Mouse (Mus musculus): Measurements from ENCODE around the gene Gli3. TPM values are rescaled to one million over a fixed set of nuclear protein-coding genes. Genes with fewer than 3 reads are reported as not detected.

Gene Gli3
- 51.8 and 54.3 TPM in 2 replicates for polyA plus RNA-seq (2015; fragmentation: Nextera tagmentation; extraction: Ambion mirVana)

GRCm38 (mm10) chr13:15462830-15463491 is at the start of gene Gli3:
Gene Gli3, plus strand, starts transcription at chr13:15463235.
- WGBS = under 1% methylated on average over 61 of the region's 76 CpGs
- no peaks in the 10 kb centered on the region for H3K27me3 ChIP-seq
- peaks cover 39% of the 10 kb centered on the region for H3K4me1 ChIP-seq
- peak within 1 kb of the TSS; percentile 89 for H3K4me3 ChIP-seq
- H3K9me3 ChIP-seq = no peaks in the 10 kb centered on the region
- ATAC-seq (ENCODE audit: low FRiP score, low read depth) = peak; percentile 92
- peak within 1 kb of the TSS; percentile 100 for H3K27ac ChIP-seq
- peak within 1 kb of the TSS; percentile 71 for H3K4me2 ChIP-seq (replicated peaks)
- H3K36me3 ChIP-seq = no peaks in the 10 kb centered on the region
- H3K9ac ChIP-seq = peak within 1 kb of the TSS; percentile 100

DNA sequence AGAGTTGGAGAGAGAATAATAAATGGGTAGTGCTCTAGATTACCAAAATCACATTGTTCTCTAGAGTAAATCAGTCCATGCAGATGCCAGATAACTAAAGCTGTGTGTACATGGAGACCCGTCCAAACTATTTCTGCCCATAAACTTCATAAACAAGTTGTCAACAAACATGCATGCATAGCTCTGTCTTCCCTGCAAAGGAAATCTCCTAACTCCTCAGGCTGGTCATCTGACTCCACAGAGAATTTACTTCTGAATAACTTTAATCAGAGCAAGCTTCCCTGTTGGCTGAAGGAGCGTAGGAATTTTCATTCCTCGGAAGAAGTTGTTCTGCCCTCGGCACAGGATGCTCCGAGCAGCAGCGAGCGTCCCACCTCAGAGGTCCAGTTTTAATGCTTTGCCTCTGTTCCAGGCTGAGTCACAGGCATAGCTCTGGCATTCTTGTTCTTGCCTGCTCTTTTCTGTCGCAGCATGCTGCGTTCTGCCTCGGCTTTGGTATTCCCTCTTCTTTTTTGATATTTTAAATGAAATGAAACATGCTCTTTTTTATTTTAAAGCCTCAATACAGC is 41.8 kb upstream of the Gli3 start:
- Histone ChIP-seq H3K4me1 (peaks cover 8% of the 10 kb centered on the region; the same call in 1 of the 2 replicates), H3K36me3 (no peaks in the 10 kb centered on the region), H3K4me3 (peak overlapping the region; percentile 16), H3K27me3 (no peaks in the 10 kb centered on the region), H3K9ac (no peak overlapping the region; the same call in 1 of the 2 replicates), H3K4me2 (replicated peaks) (peak overlapping the region; percentile 53), H3K9me3 (no peaks in the 10 kb centered on the region), H3K27ac (0 out of 2 replicates have a peak overlapping the region, but pooled peaks have one; percentile 15)
- no peak for ATAC-seq (ENCODE audit: low FRiP score, low read depth)
- WGBS = 21% methylated on average over 10 of the region's 10 CpGs

GRCm38 (mm10) chr13:15442002-15442401 is 21.0 kb upstream of the Gli3 start:
- H3K36me3 ChIP-seq = no peaks in the 10 kb centered on the region
- WGBS = 44% methylated on average over 4 of the region's 4 CpGs
- ATAC-seq (ENCODE audit: low FRiP score, low read depth) = no peak
- H3K9me3 ChIP-seq = no peaks in the 10 kb centered on the region
- peaks cover 40% of the 10 kb centered on the region for H3K4me1 ChIP-seq
- H3K9ac ChIP-seq = no peak overlapping the region
- no peak overlapping the region for H3K4me2 ChIP-seq (replicated peaks)
- H3K4me3 ChIP-seq = no peak overlapping the region
- H3K27ac ChIP-seq = no peak overlapping the region
- no peaks in the 10 kb centered on the region for H3K27me3 ChIP-seq

DNA sequence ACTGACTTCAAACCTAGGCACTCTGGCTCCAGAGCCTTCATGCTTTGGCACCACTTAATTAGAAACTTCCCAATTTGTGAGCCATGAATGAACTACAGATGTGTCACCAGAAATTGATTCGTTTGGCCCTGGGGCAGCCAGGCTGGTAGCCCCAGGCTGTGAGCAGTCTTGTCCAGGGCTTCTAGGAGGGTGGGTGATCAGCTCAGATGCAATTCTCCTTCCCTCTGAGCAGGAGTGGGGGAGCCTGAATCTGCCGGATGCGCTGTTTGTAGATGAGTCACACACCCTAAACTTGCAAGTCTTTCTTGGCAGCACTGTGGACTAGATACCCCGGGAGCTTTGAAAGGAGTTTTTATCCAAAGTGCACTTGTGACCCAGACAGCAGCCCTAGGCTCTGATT is 18.7 kb upstream of the Gli3 start:
- 26% methylated on average over 4 of the region's 4 CpGs for WGBS
- H3K27ac ChIP-seq = no peak overlapping the region
- ATAC-seq (ENCODE audit: low FRiP score, low read depth) = no peak
- peaks cover 40% of the 10 kb centered on the region for H3K4me1 ChIP-seq
- no peak overlapping the region for H3K4me2 ChIP-seq (replicated peaks)
- H3K9me3 ChIP-seq = no peaks in the 10 kb centered on the region
- no peaks in the 10 kb centered on the region for H3K27me3 ChIP-seq
- no peak overlapping the region for H3K4me3 ChIP-seq
- no peak overlapping the region for H3K9ac ChIP-seq
- no peaks in the 10 kb centered on the region for H3K36me3 ChIP-seq

DNA sequence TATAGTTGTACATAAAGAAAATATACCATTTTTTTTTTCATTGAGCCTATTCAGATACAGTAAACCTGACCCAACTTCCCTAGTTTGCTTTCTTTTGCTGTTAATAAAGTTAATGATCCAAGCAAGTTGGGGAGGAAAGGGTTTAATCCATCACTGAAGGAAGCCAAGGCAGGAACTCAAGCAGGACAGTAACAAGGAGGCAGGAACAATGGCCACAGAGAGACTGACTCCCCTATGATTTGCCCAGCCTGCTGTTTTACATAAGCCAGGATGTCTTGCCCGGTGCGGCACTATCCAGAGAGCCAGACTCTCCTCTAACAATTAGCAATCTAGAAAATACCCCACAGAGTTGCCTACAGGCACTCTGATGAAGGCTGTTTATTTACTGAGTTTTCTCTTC is 17.4 kb upstream of the Gli3 start:
- ATAC-seq (ENCODE audit: low FRiP score, low read depth) = no peak
- peak overlapping the region; percentile 23 for H3K4me2 ChIP-seq (replicated peaks)

GRCm38 (mm10) chr13:15446004-15446403 is 17.0 kb upstream of the Gli3 start:
- Histone ChIP-seq H3K9me3 (no peaks in the 10 kb centered on the region), H3K4me1 (peaks cover 36% of the 10 kb centered on the region), H3K36me3 (no peaks in the 10 kb centered on the region), H3K4me3 (no peak overlapping the region), H3K27ac (no peak overlapping the region), H3K4me2 (replicated peaks) (peak overlapping the region; percentile 23), H3K27me3 (no peaks in the 10 kb centered on the region), H3K9ac (no peak overlapping the region)
- WGBS = 20% methylated on average over 8 of the region's 8 CpGs
- ATAC-seq (ENCODE audit: low FRiP score, low read depth) = no peak

More for the DNA sequence above, 17.4 kb upstream of the Gli3 start:
- Histone ChIP-seq H3K36me3 (no peaks in the 10 kb centered on the region), H3K4me1 (peaks cover 39% of the 10 kb centered on the region), H3K4me3 (no peak overlapping the region), H3K9me3 (no peaks in the 10 kb centered on the region), H3K27me3 (no peaks in the 10 kb centered on the region), H3K9ac (no peak overlapping the region), H3K27ac (no peak overlapping the region)
- WGBS = 19% methylated on average over 2 of the region's 2 CpGs

- Histone ChIP-seq H3K4me3 (no peak overlapping the region), H3K4me2 (replicated peaks) (no peak overlapping the region), H3K27ac (no peak overlapping the region), H3K36me3 (no peaks in the 10 kb centered on the region), H3K4me1 (peaks cover 27% of the 10 kb centered on the region), H3K9me3 (no peaks in the 10 kb centered on the region), H3K27me3 (no peaks in the 10 kb centered on the region), H3K9ac (no peak overlapping the region)
- 85% methylated on average over 7 of the region's 7 CpGs for WGBS
- ATAC-seq (ENCODE audit: low FRiP score, low read depth) = no peak
Observed at GRCm38 (mm10) chr13:15446782-15447564, 16.1 kb upstream of the Gli3 start.

DNA sequence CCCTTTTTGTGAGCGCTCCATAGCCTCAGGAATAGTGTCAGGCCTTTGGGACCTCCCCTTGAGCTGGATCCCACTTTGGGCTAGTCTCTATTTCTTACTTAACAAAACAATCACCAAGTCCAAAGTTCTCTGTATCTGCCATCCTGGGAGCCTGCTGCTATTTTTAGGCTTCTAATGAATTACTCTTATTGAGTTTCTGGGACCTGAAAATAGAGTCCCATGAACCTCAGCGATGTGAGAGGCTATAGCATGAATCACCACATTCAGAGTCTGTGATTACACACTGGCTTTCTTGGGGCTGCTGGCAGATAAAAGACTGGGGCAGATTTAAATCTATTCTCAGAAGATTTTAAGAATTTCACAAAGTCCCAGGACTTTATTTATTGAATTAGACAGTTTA is 12.1 kb upstream of the Gli3 start:
- Histone ChIP-seq H3K9me3 (no peaks in the 10 kb centered on the region), H3K4me2 (replicated peaks) (no peak overlapping the region), H3K27me3 (no peaks in the 10 kb centered on the region), H3K4me1 (peaks cover 7% of the 10 kb centered on the region), H3K4me3 (no peak overlapping the region), H3K27ac (no peak overlapping the region), H3K9ac (no peak overlapping the region), H3K36me3 (no peaks in the 10 kb centered on the region)
- 57% methylated on average over 2 of the region's 2 CpGs for WGBS
- ATAC-seq (ENCODE audit: low FRiP score, low read depth) = no peak

DNA sequence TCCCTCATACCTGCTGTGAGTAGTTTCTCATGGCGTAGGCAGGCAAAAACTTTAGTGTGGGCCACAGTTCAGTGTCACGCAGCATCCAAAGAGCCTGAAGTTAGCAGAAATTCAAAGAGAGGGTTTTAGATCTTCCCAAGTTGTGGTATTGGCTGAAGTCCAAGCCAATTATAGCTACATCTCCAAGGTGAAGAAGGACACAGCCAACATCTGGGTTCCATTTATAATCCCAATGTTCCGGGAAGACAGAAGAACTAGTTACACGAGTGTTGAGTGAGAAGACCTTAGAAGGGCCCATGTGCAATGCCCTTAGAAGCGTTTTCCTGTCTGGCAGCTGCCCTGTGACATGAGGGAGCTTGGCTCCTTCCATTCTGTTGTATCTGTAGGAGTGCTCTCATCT is 5.2 kb upstream of the Gli3 start:
- no peak overlapping the region for H3K27ac ChIP-seq
- ATAC-seq (ENCODE audit: low FRiP score, low read depth) = no peak

DNA sequence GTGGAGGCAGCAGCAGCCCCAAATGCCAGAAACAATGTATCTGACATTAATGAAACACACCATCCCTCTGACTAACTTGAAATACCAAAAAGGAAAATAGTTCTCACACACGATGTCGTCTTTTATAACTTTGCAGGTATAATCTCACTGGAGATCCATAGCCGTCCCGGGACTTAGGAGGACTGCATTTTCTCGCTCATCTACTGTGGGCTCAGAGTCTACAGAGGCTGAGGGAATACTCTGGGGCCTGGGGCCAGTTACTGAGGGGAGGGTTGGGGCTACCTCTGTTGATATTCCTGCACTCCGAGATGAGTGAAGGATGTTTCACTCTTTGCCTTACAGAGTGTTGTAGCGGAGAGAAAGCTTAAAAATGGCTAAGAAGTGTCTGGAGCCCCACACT is 1.1 kb upstream of the Gli3 start:
- WGBS = 13% methylated on average over 7 of the region's 7 CpGs
- Histone ChIP-seq H3K27ac (peak overlapping the region; percentile 100), H3K4me1 (peaks cover 31% of the 10 kb centered on the region), H3K9me3 (no peaks in the 10 kb centered on the region), H3K9ac (peak overlapping the region; percentile 100), H3K27me3 (no peaks in the 10 kb centered on the region), H3K36me3 (no peaks in the 10 kb centered on the region), H3K4me3 (peak overlapping the region; percentile 89), H3K4me2 (replicated peaks) (peak overlapping the region; percentile 71)
- no peak for ATAC-seq (ENCODE audit: low FRiP score, low read depth)

More for the DNA sequence above, 5.2 kb upstream of the Gli3 start:
- Histone ChIP-seq H3K9me3 (no peaks in the 10 kb centered on the region), H3K36me3 (no peaks in the 10 kb centered on the region), H3K27me3 (no peaks in the 10 kb centered on the region), H3K4me1 (peaks cover 20% of the 10 kb centered on the region), H3K4me2 (replicated peaks) (no peak overlapping the region), H3K4me3 (no peak overlapping the region), H3K9ac (no peak overlapping the region)
- 40% methylated on average over 5 of the region's 5 CpGs for WGBS

GRCm38 (mm10) chr13:15463492-15464080 is 551 bp downstream of the Gli3 start:
- no peaks in the 10 kb centered on the region for H3K36me3 ChIP-seq

GRCm38 (mm10) chr13:15464081-15464526 is 1.1 kb downstream of the Gli3 start:
- peak overlapping the region; percentile 100 for H3K9ac ChIP-seq
- no peaks in the 10 kb centered on the region for H3K36me3 ChIP-seq
- peaks cover 45% of the 10 kb centered on the region for H3K4me1 ChIP-seq
- H3K9me3 ChIP-seq = no peaks in the 10 kb centered on the region
- H3K4me3 ChIP-seq = peak overlapping the region; percentile 89
- peak overlapping the region; percentile 100 for H3K27ac ChIP-seq
- H3K4me2 ChIP-seq (replicated peaks) = peak overlapping the region; percentile 71
- WGBS = 1% methylated on average over 51 of the region's 51 CpGs
- no peak for ATAC-seq (ENCODE audit: low FRiP score, low read depth)
- no peaks in the 10 kb centered on the region for H3K27me3 ChIP-seq

More at GRCm38 (mm10) chr13:15463492-15464080, 551 bp downstream of the Gli3 start:
- peak; percentile 86 for ATAC-seq (ENCODE audit: low FRiP score, low read depth)
- Histone ChIP-seq H3K9ac (peak overlapping the region; percentile 100), H3K27me3 (no peaks in the 10 kb centered on the region), H3K4me1 (peaks cover 42% of the 10 kb centered on the region), H3K27ac (peak overlapping the region; percentile 100), H3K4me2 (replicated peaks) (peak overlapping the region; percentile 71), H3K9me3 (no peaks in the 10 kb centered on the region), H3K4me3 (peak overlapping the region; percentile 89)
- WGBS = under 1% methylated on average over 55 of the region's 70 CpGs
